Mouse (Mus musculus) hindbrain, embryonic 12.5 days (tissue): ENCODE results near the gene Nab2. TPM values are rescaled to one million over a fixed set of nuclear protein-coding genes. Genes with fewer than 3 reads are reported as not detected.
"Not testable (repeated sequence)": the region's sequence is repeated elsewhere in the genome, so short reads cannot be mapped to it uniquely, and the experiment has no call there.

Experiments
- ATAC-seq: fragments of 200-750 bp; cut with Nextera tagmentation; 2 replicates; pipeline ENCODE4 v1.8.0; 2017; ENCODE audit warnings: moderate TSS enrichment; ENCODE audit not compliant: low FRiP score
- H3K27ac ChIP-seq: fragments of 300-500 bp; sonication (generic); 2 replicates; pipeline ENCODE4 v1.5.1; 2016; ENCODE audit warnings: mild to moderate bottlenecking
- H3K27me3 ChIP-seq: fragments of 300-500 bp; sonication (generic); 2 replicates; pipeline ENCODE4 v1.6.1; 2016; ENCODE audit warnings: mild to moderate bottlenecking
- H3K36me3 ChIP-seq: fragments of 300-500 bp; sonication (generic); 2 replicates; pipeline ENCODE4 v1.6.1; 2016; ENCODE audit warnings: mild to moderate bottlenecking
- H3K4me1 ChIP-seq: fragments of 300-500 bp; sonication (generic); 2 replicates; pipeline ENCODE4 v1.6.1; 2016
- H3K4me2 ChIP-seq: fragments of 300-500 bp; sonication (generic); replicated peaks from 2 replicates; pipeline ENCODE4 v1.6.1; 2016; ENCODE audit warnings: mild to moderate bottlenecking
- H3K4me3 ChIP-seq: fragments of 300-500 bp; sonication (generic); 2 replicates; pipeline ENCODE4 v1.5.1; 2016; ENCODE audit warnings: mild to moderate bottlenecking
- H3K9ac ChIP-seq: fragments of 300-500 bp; sonication (generic); 2 replicates; pipeline ENCODE4 v1.6.1; 2016; ENCODE audit warnings: mild to moderate bottlenecking, moderate library complexity
- H3K9me3 ChIP-seq: fragments of 300-500 bp; sonication (generic); replicated peaks from 2 replicates; pipeline ENCODE4 v1.6.1; 2016; ENCODE audit warnings: mild to moderate bottlenecking
- WGBS: fragments of 180-500 bp; shearing (Covaris S2); methylation state at CpG from one replicate; pipeline ENCODE4 v1.1.7; 2016; 5-methylcytosine and 5-hydroxymethylcytosine counted together
- polyA plus RNA-seq: library from polyadenylated mRNA; unstranded; fragments of >200 nt; fragmentation: Nextera tagmentation; extraction: Ambion mirVana; gene quantifications from 2 replicates; pipeline ENCODE4 v1.2.1, GENCODE M21; 2016

Gene Nab2
- polyA plus RNA-seq, 1 experiment from 2014 or later = 6.8 TPM

DNA sequence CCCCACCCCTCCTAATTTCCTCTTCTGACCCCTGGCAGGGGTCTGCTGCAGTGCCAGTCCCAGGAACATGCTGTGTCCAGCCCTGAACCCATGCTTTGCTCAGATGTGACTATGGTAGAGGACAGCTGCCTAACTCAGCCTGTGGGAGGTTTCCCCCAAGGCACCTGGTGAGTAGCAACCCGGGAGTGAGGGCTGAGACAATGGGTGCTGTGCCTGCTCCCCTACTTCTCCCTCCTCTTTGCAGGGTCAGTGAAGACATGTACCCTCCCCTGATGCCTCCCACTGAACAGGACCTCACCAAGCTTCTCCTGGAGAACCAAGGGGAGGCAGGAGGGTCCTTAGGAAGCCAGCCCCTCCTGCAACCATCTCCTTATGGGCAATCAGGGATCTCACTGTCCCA lies 8.8 kb downstream of the Nab2 start:
- Histone ChIP-seq H3K4me1 (peaks cover 28% of the 10 kb centered on the region), H3K4me2 (no peak overlapping the region), H3K27ac (no peak overlapping the region), H3K4me3 (no peak overlapping the region), H3K27me3 (peaks cover 56% of the 10 kb centered on the region), H3K9ac (no peak overlapping the region), H3K9me3 (no peaks in the 10 kb centered on the region), H3K36me3 (no peaks in the 10 kb centered on the region)
- WGBS = 67% methylated on average over 1 of the region's 1 CpGs
- ATAC-seq = no peak

DNA sequence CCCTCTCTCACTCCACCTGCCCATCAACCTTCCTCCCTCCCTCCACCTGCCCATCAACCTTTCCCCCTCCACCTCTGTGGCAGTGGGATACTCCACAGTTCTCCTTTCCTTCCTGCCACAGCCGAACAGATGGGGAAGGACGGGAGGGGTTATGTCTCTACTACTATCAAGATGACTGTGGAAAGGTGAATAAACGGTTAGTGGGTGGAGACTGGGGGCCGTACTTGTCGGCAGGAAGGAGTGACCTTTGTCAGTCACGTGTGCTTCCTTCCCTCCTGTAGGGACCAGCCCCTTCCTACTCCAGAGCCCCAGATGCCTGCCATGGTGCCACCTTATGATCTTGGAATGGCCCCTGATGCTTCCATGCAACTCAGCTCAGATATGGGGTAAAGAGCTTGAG lies 10.3 kb downstream of the Nab2 start:
- Histone ChIP-seq H3K4me2 (no peak overlapping the region), H3K27me3 (peaks cover 41% of the 10 kb centered on the region)
- WGBS = 21% methylated on average over 6 of the region's 6 CpGs

DNA sequence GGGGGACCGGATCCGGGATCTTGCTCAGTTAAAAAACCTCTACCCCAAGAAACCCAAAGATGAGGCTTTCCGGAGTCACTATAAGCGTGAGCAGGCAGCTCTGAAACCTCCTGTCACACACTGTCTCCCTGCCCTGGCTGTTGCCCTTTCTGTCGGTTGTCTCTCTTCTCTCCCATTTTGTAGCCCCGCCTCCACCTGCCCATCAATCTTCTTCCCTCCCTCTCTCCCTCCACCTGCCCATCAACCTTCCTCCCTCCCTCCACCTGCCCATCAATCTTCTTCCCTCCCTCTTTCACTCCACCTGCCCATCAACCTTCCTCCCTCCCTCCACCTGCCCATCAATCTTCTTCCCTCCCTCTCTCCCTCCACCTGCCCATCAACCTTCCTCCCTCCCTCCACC lies 10.8 kb downstream of the Nab2 start:
- 51% methylated on average over 6 of the region's 6 CpGs for WGBS
- H3K4me2 ChIP-seq, H3K9me3 ChIP-seq, H3K4me3 ChIP-seq, H3K9ac ChIP-seq, H3K36me3 ChIP-seq, H3K27ac ChIP-seq, ATAC-seq: not testable (repeated sequence)
- peaks cover 37% of the 10 kb centered on the region for H3K27me3 ChIP-seq
- H3K4me1 ChIP-seq = peaks cover 14% of the 10 kb centered on the region

More for the DNA sequence above, 10.3 kb downstream of the Nab2 start:
- no peak overlapping the region for H3K9ac ChIP-seq
- H3K36me3 ChIP-seq = no peaks in the 10 kb centered on the region
- H3K4me3 ChIP-seq = no peak overlapping the region
- ATAC-seq = no peak
- H3K9me3 ChIP-seq = no peaks in the 10 kb centered on the region
- H3K27ac ChIP-seq = no peak overlapping the region
- peaks cover 16% of the 10 kb centered on the region for H3K4me1 ChIP-seq

DNA sequence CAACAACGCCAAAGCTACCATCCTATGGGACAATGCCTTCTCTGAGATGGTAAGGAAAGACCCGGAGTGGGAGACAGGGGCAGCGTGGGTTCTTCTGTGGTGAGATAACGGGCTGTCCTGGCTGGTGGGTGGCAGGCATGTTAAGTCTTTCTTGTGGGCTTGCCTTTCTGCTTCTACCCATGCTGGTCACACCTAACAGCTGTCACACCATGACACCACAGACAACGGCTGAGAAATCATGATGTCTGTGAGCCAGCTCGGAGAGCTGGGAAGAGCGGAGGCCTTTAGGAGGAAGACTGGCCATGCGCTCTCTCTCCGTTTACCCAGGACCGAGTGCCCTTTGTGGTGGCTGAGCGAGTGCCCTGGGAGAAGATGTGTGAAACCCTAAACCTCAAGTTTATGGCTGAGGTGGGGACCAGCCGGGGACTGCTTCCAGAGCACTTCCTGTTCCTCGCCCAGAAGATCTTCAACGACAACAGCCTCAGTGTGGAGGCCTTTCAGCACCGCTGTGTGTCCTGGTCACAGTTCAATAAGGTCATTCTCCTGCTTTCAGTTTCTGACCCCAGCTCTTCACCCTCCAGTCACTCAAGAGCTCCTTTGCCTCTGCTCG lies 13.3 kb downstream of the Nab2 start:
- Histone ChIP-seq H3K27ac (no peak overlapping the region), H3K4me2 (no peak overlapping the region), H3K4me1 (no peaks in the 10 kb centered on the region), H3K27me3 (peaks cover 12% of the 10 kb centered on the region), H3K36me3 (no peaks in the 10 kb centered on the region), H3K9me3 (no peaks in the 10 kb centered on the region), H3K4me3 (no peak overlapping the region), H3K9ac (no peak overlapping the region)
- WGBS = 67% methylated on average over 16 of the region's 16 CpGs
- ATAC-seq = no peak

DNA sequence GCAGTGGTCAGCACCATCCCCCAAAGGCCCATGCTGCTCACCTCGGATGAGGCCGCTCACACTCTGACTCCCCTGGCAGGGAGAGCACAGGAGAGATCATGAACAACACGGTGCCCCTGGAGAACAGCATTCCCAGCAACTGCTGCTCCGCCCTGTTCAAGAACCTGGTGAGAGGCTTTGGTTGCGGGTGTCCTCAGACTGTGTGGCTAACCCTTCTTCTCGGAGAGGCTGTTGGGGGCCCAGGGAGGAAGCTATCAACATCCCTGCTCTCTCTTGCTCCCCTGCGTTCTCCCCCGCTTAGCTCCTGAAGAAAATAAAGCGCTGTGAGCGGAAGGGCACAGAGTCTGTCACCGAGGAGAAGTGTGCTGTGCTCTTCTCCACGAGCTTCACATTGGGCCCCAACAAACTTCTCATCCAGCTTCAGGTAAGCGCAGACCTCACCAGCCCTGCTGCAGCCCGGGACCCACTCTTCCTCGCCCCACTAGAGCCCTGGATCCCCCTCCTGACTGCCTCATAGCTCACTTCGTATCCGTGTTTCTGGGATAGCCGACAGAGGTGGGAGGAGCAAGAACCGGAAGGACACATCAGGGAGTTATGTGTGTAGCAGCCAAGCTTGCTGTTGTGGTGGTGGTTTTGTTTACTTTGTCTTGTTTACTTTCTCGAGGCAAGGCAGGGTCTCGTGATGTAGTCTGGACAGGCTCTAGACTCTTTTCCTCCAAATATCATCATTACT lies 15.3 kb downstream of the Nab2 start:
- Histone ChIP-seq H3K27ac (no peak overlapping the region), H3K9me3 (no peaks in the 10 kb centered on the region), H3K36me3 (no peaks in the 10 kb centered on the region), H3K9ac (no peak overlapping the region), H3K27me3 (peaks cover 2% of the 10 kb centered on the region; the same call in 1 of the 2 replicates), H3K4me2 (peak overlapping the region; percentile 14; the same call in 1 of the 2 replicates), H3K4me1 (no peaks in the 10 kb centered on the region), H3K4me3 (no peak overlapping the region)
- no peak for ATAC-seq
- 54% methylated on average over 21 of the region's 21 CpGs for WGBS

DNA sequence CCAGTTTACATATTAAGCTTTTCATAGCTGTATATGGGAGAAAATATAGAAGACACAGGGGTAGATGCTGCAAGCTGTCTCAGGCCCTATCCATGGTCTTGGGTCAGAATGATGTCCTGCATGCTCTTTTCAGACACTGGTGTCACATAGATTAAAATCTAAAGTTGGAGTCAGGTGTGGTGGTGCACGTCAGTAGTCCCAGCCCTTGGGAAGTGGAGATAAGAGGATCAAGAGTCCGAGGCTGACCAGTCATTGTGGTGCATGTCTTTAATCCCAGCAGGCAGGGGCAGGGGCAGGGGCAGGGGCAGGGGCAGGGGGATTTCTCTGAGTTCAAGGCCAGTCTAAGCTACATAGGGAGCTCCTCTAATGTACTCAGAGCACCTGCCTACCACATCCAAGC lies 22.6 kb downstream of the Nab2 start:
- H3K27ac ChIP-seq = no peak overlapping the region
- no peak overlapping the region for H3K4me2 ChIP-seq
- no peak for ATAC-seq
- no peaks in the 10 kb centered on the region for H3K9me3 ChIP-seq
- H3K27me3 ChIP-seq = peaks cover 39% of the 10 kb centered on the region
- peaks cover 20% of the 10 kb centered on the region for H3K4me1 ChIP-seq
- WGBS = 55% methylated on average over 2 of the region's 2 CpGs
- no peak overlapping the region for H3K9ac ChIP-seq
- H3K4me3 ChIP-seq = no peak overlapping the region
- H3K36me3 ChIP-seq = no peaks in the 10 kb centered on the region

DNA sequence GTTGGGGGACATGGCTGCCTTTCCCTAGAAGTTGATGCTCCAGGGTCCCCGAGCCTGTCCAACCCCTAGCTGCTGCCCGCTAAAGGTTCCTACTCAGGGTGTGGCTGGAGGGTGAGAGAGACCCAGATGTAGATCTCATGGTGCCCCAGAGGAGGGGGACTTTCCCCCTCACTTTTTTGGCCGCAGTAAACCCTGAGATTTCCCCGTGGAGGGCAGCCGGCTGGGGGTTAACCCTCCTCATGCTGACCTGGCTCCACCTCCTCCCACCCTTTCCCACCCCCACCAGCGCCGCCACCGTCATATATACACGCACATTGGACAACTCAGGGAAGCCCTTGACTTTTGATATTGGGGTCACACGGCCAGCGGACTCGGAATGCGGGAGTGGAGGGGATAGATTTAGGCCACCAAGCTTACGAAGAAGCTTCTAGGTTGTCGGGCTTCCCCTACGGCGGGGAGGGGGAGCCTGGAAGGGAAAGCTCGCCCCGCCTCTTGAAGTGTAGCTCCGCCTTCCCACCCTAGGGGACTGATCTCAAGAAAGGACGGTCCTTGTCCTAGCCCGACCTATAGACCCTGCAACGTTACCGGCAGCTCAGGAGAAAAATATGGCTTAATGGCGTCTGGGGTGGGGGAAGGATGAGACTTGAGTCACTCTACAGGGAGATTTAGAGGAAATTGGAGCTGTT lies 24.7 kb downstream of the Nab2 start:
- peak; percentile 15; the same call in 1 of the 2 replicates for ATAC-seq
- no peak overlapping the region for H3K27ac ChIP-seq
- WGBS = under 1% methylated on average over 25 of the region's 25 CpGs
- peaks cover 49% of the 10 kb centered on the region for H3K27me3 ChIP-seq
- no peaks in the 10 kb centered on the region for H3K9me3 ChIP-seq
- H3K36me3 ChIP-seq = no peaks in the 10 kb centered on the region
- peak overlapping the region; percentile 66 for H3K9ac ChIP-seq
- peak overlapping the region; percentile 56 for H3K4me2 ChIP-seq
- peaks cover 20% of the 10 kb centered on the region for H3K4me1 ChIP-seq
- H3K4me3 ChIP-seq = peak overlapping the region; percentile 32

DNA sequence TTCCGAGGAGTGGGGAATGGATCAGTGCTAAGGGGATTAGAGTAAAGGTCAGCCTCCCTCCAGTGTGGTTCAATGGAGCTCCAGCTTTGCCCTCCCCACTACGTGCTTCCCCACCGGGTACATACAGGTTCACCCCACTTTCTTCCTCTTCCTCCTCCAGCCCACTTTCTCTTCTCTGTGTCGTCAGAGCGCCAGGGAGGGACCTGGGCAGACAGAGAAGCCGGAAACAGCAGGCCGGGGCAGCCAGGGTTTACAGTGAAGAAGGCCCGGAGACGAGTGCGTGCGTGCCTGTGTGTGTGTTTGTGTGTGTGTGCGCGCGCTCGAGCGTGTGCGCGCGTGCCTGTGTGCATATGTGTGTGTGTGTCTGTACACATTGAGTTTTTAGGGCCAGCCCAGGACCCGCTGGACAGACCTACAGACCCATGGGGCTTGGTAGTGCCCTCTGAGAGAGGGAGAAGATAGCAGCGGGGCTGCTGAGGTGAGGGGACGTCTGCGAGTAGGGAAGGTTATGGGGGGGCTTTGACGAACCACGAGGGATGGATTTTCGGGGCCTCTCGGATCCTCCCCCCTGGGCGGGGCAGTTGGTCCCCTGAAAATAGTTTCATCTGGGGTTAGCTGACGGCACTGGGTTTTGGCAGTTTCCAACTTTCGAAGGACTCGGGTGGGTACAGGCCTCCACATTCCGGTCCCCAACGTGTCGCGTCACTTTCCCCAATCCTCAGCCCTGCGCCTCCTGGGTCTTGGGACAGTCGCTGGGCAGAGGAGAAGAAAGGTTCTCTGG lies 25.4 kb downstream of the Nab2 start, which contains the start of gene Stat6:
TSS of gene Stat6 (plus strand) at position 215 of the 781 bp plus-strand sequence.
- Histone ChIP-seq H3K27me3 (peaks cover 49% of the 10 kb centered on the region), H3K36me3 (no peaks in the 10 kb centered on the region), H3K4me1 (peaks cover 20% of the 10 kb centered on the region), H3K9me3 (no peaks in the 10 kb centered on the region), H3K9ac (peak within 1 kb of the TSS; percentile 66), H3K27ac (peak within 1 kb of the TSS; percentile 62), H3K4me3 (peak within 1 kb of the TSS; percentile 32), H3K4me2 (peak within 1 kb of the TSS; percentile 56)
- 3% methylated on average over 37 of the region's 37 CpGs for WGBS
- ATAC-seq = peak; percentile 44

DNA sequence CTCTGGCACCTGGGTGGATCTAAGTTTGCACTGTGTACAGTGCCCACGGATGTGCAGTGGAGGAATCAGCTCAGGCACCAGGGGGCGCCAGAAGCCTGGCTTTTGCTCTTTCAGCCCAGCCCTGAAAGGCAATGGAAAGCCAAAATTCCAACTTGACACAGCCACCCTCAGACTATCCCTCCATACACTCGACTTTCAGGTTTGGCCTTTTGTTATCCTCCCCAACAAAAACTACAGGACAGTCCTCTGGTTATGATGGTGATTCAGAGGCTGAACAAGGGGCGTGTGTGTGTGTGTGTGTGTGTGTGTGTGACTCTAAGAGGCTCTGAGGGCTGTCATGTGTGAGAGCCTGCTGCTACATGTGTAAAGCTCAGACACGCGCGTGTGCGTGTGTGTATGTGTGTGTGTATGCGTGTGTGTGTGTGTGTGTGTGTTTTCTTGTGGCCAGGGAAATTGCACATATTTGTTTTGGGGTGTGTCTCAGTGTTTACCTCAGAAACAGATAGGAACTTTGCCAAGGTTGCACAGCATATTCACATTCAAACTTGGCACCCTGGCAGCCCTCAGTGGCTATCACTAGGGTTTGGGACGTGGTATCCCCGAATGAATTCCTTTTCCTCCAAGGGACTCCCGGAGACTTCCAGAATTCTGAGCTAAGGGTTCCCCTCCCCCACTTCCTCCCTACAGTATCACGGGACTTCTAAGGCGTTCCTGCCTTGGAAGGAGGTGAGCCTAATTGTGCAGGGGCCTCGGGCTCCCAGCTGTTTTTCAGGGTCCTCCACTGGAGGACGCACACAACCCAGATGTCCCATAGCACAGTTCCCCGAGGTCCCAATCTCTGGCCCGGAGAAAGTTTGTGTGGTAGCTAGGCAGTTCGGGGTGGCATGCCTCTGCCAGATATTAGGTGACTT lies 26.3 kb downstream of the Nab2 start:
- ATAC-seq = peak; percentile 57; the same call in 1 of the 2 replicates
- Histone ChIP-seq H3K9ac (no peak overlapping the region), H3K4me3 (peak overlapping the region; percentile 32), H3K4me1 (peaks cover 20% of the 10 kb centered on the region), H3K9me3 (no peaks in the 10 kb centered on the region), H3K4me2 (peak overlapping the region; percentile 56), H3K27ac (peak overlapping the region; percentile 62), H3K27me3 (peaks cover 49% of the 10 kb centered on the region), H3K36me3 (no peaks in the 10 kb centered on the region)
- 9% methylated on average over 19 of the region's 19 CpGs for WGBS

DNA sequence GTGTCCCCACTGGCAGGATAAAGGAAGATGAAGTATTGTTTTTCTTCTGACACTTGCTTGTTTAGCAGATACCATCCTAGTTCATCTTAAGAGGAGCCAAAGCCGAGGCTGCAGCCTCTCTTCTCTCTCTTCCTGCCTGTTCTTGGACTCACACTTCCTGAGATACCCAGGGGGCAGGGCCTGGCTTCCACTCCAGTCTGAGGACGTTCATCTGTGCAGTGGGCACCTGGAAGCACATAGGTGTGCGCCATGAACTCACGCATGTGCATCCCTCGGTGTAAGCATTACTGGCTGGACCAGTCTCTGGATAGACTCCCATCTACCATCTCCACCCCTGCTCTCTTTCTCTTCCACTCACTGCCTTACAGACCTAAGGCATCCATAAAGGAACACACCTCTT lies 27.9 kb downstream of the Nab2 start:
- H3K27me3 ChIP-seq = peaks cover 49% of the 10 kb centered on the region
- 76% methylated on average over 5 of the region's 5 CpGs for WGBS
- no peak overlapping the region for H3K27ac ChIP-seq
- no peak overlapping the region for H3K4me3 ChIP-seq
- ATAC-seq = no peak
- H3K4me1 ChIP-seq = peaks cover 20% of the 10 kb centered on the region
- no peak overlapping the region for H3K9ac ChIP-seq
- no peaks in the 10 kb centered on the region for H3K36me3 ChIP-seq
- no peak overlapping the region for H3K4me2 ChIP-seq
- no peaks in the 10 kb centered on the region for H3K9me3 ChIP-seq

DNA sequence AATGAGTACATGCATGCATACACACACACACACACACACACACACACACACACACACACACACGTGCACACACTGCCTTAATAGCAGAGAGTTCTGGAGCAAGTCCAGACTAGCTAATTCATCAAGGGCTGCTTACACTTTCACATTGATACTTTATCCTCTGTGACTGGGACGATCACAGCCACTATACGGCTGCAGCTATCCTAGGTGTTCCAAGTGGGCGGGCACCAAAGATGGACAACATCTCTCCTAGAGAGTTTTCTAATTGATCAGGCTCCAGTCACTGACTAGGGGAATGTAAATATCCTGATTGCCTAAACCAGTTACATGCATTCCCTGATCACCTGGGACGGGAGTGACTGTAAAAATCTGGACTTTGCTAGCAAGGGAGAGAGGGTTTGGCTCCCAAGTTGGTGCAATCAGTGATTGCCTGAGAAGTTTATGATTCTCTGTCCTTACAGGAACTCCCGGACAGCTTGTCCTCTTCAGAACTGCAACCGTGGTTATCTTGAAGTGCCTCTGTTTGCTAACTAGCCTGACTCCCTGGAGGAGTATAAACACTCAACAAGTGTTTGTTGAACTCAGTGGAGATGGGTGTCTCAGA lies 35.6 kb downstream of the Nab2 start:
- 80% methylated on average over 7 of the region's 7 CpGs for WGBS

More for the DNA sequence above, 35.6 kb downstream of the Nab2 start:
- no peaks in the 10 kb centered on the region for H3K27me3 ChIP-seq
- H3K27ac ChIP-seq = no peak overlapping the region
- no peaks in the 10 kb centered on the region for H3K36me3 ChIP-seq
- H3K4me3 ChIP-seq = no peak overlapping the region
- no peak overlapping the region for H3K9ac ChIP-seq
- H3K9me3 ChIP-seq = no peaks in the 10 kb centered on the region
- H3K4me2 ChIP-seq = no peak overlapping the region
- H3K4me1 ChIP-seq = no peaks in the 10 kb centered on the region
- no peak for ATAC-seq
